Mouse (Mus musculus): ENCODE measurements around the gene Inpp5k. TPM values are rescaled to one million over a fixed set of nuclear protein-coding genes. Genes with fewer than 3 reads are reported as not detected.

Gene Inpp5k
- polyA plus RNA-seq, 1 experiment, result 23.9 TPM

- no peak for TF ChIP-seq GATA1 (IDR thresholded peaks at IDR 0.05; ENCODE audit: low read length)
Measured at GRCm38 (mm10) chr11:75647681-75648211, 17.0 kb downstream of the Inpp5k start.

GRCm38 (mm10) chr11:75649155-75649561 lies 18.4 kb downstream of the Inpp5k start:
- no peak for TF ChIP-seq GATA1 (IDR thresholded peaks at IDR 0.05; ENCODE audit: low read length)

- no peak for TF ChIP-seq GATA1 (IDR thresholded peaks at IDR 0.05; ENCODE audit: low read length)
Measured at GRCm38 (mm10) chr11:75650311-75650710, 19.5 kb downstream of the Inpp5k start, which contains the start of gene Myo1c. Gene Myo1c (plus strand): TSS chr11:75650504.

GRCm38 (mm10) chr11:75650958-75651425 lies 20.2 kb downstream of the Inpp5k start:
- no peak for TF ChIP-seq GATA1 (IDR thresholded peaks at IDR 0.05; ENCODE audit: low read length)

DNA sequence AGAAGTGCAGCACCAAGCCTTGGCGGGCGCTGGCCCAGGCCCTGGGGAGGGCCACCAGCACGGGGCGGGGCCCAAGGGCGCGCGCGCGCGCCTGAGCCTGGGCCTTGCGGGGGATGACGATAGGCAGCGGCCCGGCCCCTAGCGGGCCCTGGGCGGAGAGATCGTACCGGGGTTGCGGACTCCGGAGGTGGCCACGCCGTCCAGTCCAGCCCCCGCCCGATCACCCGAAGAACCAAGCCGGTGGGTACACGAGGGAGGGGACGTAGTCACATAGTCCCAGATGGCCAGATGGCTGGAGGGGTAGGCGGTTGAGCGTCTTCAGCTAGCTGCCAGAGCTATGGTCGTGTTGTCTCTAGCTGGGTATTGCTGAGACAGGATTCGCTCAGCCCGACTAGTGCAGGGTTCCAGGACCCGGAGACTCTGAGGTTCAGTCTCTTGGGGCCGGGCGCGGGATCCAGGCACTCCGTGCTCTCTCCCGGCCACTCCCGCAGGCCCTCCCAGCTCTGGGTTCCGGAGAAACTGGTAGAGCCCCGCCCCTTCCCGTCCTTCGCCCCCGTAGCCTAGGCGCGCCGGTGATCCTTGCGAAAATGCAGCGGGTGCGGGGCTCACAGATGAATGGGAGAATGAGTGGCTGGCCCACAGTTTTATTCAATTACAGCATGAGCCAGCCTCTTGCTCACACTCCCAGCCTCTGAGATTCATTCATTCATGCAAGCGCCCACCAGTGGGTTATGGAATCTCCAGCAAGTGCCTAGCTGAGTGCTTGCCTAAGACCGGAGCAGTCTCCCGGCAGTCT lies 20.8 kb downstream of the Inpp5k start:
- no peak for TF ChIP-seq GATA1 (IDR thresholded peaks at IDR 0.05; ENCODE audit: low read length)

DNA sequence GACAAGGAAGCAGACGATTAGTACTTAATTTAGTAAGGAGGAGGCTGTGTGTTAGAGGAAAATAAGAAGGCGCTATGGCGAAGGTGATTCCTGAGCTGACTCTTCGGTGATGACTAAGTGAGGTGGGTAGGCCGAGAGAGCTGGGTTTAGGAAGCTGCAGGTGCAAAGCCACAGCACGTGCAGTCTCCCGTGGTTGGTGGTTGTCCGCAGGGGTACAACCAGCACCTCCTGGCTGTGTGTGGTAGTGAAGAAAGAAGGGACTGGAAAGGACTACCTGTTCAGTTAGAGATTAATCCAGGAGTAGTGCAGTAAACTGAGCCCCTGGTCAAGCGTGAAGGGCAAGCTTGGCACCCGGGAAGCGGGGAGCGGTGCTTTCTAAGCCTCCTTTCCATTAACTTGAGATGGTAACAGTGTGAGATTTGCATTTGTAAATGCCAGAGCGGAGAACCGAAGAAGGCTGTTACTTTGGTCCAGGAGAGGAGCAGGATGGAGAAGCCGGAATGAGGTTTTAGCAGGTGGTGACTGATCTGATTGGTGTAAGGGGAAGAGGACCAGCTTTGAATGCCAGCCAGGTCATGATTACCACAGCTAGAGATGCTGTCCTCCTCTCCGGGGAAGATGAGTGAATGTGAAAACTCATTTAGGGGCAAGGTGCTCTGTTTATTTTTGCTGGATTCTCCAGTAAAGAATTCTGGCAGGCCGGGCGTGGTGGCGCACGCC lies 21.6 kb downstream of the Inpp5k start:
- no peak for TF ChIP-seq GATA1 (IDR thresholded peaks at IDR 0.05; ENCODE audit: low read length)

DNA sequence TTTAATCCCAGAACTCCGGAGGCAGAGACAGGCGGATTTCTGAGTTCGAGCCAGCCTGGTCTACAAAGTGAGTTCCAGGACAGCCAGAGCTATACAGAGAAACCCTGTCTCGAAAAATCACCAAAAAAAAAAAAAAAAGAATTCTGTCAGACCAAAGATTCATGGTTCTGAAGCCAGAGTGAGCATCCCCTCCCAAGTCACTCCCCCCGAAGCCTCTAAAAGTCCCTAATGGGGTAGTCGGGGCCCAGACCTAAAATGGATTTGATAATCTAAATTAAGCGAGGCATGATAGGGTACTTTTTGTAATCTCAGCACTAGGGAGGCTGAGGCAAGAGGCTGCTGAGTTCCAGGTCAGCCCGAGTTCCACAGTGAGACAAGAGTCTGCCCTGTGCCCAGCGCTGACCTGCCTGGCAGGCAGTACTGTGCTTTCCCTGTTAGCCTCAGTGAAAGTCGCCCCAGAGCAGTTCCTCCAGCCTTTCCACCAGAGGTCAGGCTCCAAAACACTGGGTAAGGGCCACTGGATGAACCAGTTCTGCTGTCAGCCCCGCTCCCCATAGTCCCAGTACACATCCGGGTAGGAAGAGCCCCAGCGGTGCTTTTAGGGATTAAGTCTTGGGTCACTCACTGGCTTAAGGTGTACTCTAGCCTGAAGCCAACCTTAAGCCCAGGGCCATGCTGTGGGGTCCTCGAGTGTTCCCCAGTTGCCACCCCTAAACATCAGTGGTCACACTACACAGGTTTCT lies 22.3 kb downstream of the Inpp5k start:
- no peak for TF ChIP-seq GATA1 (IDR thresholded peaks at IDR 0.05; ENCODE audit: low read length)

DNA sequence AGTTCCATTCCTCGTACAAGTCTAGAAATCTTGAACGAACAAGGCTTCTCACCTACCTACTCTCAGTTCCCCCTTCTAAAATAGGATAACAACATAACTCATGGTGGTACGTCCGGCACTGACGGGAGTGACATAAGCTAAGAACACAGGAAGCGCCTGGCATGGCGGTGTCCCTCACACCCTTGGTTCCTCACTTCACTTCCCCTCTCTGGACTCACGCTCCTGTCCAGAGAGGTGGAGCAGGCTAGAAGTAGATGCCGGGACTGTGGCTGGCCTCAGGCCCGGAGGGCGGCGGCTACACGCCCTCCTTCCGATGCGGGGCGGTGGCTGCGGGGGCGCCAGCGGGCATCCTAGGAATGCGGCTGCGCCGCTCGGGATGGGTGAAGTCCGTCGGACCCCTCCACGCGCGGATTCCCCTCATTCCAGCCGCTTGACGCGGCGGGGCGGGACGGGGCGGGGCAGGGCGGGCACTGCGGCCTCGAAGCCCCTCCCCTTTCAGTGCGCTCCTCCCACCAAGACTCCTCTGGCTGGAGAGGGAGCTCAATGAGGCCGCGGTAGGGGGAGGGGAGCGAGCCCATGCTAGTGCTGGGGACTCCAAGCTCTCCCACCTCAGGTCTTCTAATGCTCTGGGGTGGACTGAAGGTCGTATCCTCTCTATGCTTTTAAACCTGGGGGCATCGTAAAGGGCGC lies 23.1 kb downstream of the Inpp5k start:
- TF ChIP-seq GATA1 (IDR thresholded peaks at IDR 0.05; ENCODE audit: low read length), result no peak

GRCm38 (mm10) chr11:75654471-75655390 lies 23.9 kb downstream of the Inpp5k start:
- TF ChIP-seq GATA1 (IDR thresholded peaks at IDR 0.05; ENCODE audit: low read length), result no peak

GRCm38 (mm10) chr11:75655621-75656545 lies 25.1 kb downstream of the Inpp5k start:
- TF ChIP-seq GATA1 (IDR thresholded peaks at IDR 0.05; ENCODE audit: low read length), result no peak

- TF ChIP-seq GATA1 (IDR thresholded peaks at IDR 0.05; ENCODE audit: low read length), result no peak
Measured at GRCm38 (mm10) chr11:75656621-75657590, 26.1 kb downstream of the Inpp5k start.

DNA sequence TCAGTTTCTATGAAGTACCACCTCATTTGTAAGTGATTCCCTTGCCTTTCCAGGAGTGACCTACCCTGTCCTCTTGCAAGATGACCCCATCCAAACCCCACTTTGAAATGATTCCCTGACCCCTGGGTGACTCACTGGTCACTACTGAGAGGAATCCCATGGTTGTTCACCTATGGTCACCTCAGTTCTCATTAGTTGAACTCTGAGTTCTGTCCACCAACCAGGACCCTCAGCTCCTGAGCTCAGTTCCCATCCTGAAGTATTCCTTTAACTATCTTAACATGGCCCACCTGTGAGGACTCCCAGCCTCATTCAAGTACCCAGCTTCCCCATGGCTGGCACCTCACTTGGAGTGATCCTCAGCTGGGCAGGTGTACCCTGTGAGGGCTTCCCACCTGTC lies 27.1 kb downstream of the Inpp5k start:
- TF ChIP-seq GATA1 (IDR thresholded peaks at IDR 0.05; ENCODE audit: low read length), result no peak

All from G1E-ER4 (cell line).